Mouse (Mus musculus) lung, adult 18-20 months (tissue): ENCODE results near the gene Tmem45a.
"Not testable (repeated sequence)": the region's sequence is repeated elsewhere in the genome, so short reads cannot be mapped to it uniquely, and the experiment has no call there.

ENCODE experiments used
- DNase-seq, 2 experiments: peaks; one replicate each; pipeline ENCODE4 v3.0.0; 2022; ENCODE audit warnings: mixed read lengths in 2 of 2

Gene Tmem45a

GRCm38 (mm10) chr16:56885824-56886615 lies at the start of gene Tmem45a:
Tmem45a (minus strand) TSS chr16:56886166.
- DNase-seq = peak; percentile 78 to 79

GRCm38 (mm10) chr16:56928023-56928422 lies 42.1 kb upstream of the Tmem45a start, which contains the start of gene Lnp1:
Lnp1 (minus strand) TSS chr16:56928061.
- no peak for DNase-seq

- peak in 1 of 2 experiments; percentile 4 for DNase-seq
Measured at GRCm38 (mm10) chr16:56920102-56920657, 34.2 kb upstream of the Tmem45a start.

- DNase-seq = no peak
Measured at GRCm38 (mm10) chr16:56917230-56917629, 31.3 kb upstream of the Tmem45a start.

- no peak for DNase-seq
Measured at GRCm38 (mm10) chr16:56908986-56909385, 23.0 kb upstream of the Tmem45a start.

- DNase-seq = not testable (repeated sequence)
Measured at GRCm38 (mm10) chr16:56902206-56902605, 16.2 kb upstream of the Tmem45a start.

GRCm38 (mm10) chr16:56891583-56891982 lies 5.6 kb upstream of the Tmem45a start:
- DNase-seq = no peak

GRCm38 (mm10) chr16:56886616-56887116 lies 700 bp upstream of the Tmem45a start:
- DNase-seq = no peak

- peak in 1 of 2 experiments; percentile 13 for DNase-seq
Measured at GRCm38 (mm10) chr16:56884811-56885210, 1.2 kb downstream of the Tmem45a start.

GRCm38 (mm10) chr16:56873410-56873809 lies 12.6 kb downstream of the Tmem45a start:
- DNase-seq = no peak

GRCm38 (mm10) chr16:56870458-56870857 lies 15.5 kb downstream of the Tmem45a start:
- peak in 1 of 2 experiments; percentile 2 for DNase-seq

GRCm38 (mm10) chr16:56868361-56868760 lies 17.6 kb downstream of the Tmem45a start:
- DNase-seq = no peak

GRCm38 (mm10) chr16:56867591-56867990 lies 18.4 kb downstream of the Tmem45a start:
- DNase-seq = no peak

GRCm38 (mm10) chr16:56852841-56853587 lies 33.0 kb downstream of the Tmem45a start:
- peak in 1 of 2 experiments; percentile 10 for DNase-seq

GRCm38 (mm10) chr16:56842988-56843387 lies 43.0 kb downstream of the Tmem45a start:
- DNase-seq = no peak

- DNase-seq = no peak
Measured at GRCm38 (mm10) chr16:56833312-56833711, 52.7 kb downstream of the Tmem45a start.

- no peak for DNase-seq
Measured at GRCm38 (mm10) chr16:56831986-56832385, 54.0 kb downstream of the Tmem45a start.

GRCm38 (mm10) chr16:56801370-56802109 lies 84.4 kb downstream of the Tmem45a start:
- no peak for DNase-seq

GRCm38 (mm10) chr16:56800946-56801345 lies 85.0 kb downstream of the Tmem45a start:
- DNase-seq = no peak

GRCm38 (mm10) chr16:56800469-56800868 lies 85.5 kb downstream of the Tmem45a start:
- DNase-seq = no peak

- DNase-seq = no peak
Measured at GRCm38 (mm10) chr16:56799541-56800029, 86.4 kb downstream of the Tmem45a start.

GRCm38 (mm10) chr16:56798873-56799272 lies 87.1 kb downstream of the Tmem45a start:
- DNase-seq = no peak
